Mouse (Mus musculus) embryo, embryonic 11.5 days (tissue): ENCODE data around the gene 4930562C15Rik.

Experiments used
- DNase-seq: peaks from one replicate; pipeline ENCODE4 v3.0.0-alpha.2; 2012; ENCODE audit warnings: low read depth, low spot score

Gene 4930562C15Rik

DNA sequence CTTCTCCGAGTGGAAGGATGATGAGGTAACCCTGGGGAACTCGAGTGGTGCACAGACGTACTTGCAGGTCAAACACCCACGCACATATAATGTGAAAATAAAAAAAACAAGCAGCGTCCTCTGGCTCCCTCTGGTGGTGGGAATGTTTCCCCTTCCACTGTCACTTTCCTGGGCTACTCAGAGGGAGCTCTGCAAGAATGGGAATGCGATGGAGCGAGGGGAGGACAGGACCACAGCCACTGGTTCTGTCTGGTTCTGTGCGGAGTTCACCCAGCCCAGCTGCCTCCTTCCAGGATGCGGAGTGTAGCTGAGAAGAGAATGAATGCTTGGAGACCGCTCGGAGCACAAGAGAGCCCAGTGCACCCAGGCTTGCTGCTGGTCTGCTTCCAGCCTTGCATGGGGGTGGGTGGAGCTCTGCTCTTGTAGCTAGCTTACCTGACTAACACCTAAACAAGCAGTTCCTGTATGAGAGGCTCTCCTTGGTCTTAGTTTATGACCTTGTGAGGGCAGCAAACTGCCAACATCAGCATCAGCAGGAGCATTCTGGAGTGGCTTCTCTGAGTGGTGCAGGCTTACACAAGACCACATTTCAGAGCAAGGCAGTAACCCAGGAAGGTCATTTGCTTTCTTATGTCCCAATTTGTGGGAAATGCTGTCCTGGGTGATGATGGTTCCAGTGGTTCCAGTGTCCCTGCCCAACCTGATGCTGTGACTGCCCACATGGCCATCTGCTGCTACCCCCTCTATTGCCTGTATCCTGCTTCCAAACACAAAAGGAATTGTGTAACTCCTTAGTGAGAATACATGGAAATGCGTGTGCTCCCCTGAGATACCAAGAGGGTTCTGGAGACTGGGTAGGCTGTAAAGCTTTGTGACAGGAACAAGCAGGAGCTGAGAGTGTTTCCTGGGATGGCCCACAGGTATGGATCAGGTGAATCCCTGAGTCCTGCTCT, 78.8 kb downstream of the 4930562C15Rik start:
- peak; percentile 64 for DNase-seq

- DNase-seq = no peak
Measured at GRCm38 (mm10) chr16:4915931-4916330, 80.7 kb downstream of the 4930562C15Rik start.

DNA sequence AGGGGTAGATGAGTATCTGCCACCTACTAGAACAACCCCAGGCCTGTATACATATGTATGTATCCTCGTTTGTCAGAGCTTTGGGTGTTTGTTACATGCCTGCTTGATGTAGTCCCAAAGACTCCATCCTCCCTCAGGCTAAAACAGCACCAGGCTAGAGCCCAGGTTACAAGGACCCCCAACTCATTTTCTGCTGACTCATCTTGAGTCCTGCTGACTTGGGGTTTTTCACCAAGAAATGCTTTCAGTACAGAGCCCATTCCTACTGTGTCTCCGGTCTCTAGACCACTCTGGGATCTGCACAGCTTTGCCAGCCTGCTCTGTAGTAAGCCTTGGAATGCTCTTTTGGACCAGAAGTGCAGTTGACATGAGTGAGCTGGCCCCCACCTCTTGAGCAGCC, 81.4 kb downstream of the 4930562C15Rik start:
- no peak for DNase-seq
